Mouse (Mus musculus) stomach, postnatal 0 days (tissue): ENCODE measurements around the gene Lingo1. TPM values are rescaled to one million over a fixed set of nuclear protein-coding genes. Genes with fewer than 3 reads are reported as not detected.

Source experiments
- ATAC-seq: fragments of 200-750 bp; cut with Nextera tagmentation; 2 replicates; pipeline ENCODE4 v1.8.0; 2017; ENCODE audit not compliant: low FRiP score, low TSS enrichment
- DNase-seq: peaks from one replicate; pipeline ENCODE4 v3.0.0-alpha.2; 2016; ENCODE audit warnings: low spot score
- H3K27ac ChIP-seq: fragments of 300-500 bp; sonication (generic); replicated peaks from 2 replicates; pipeline ENCODE4 v1.5.1; 2014; ENCODE audit warnings: mild to moderate bottlenecking, control low read depth
- H3K27me3 ChIP-seq: fragments of 300-500 bp; sonication (generic); 2 replicates; pipeline ENCODE4 v1.6.1; 2014; ENCODE audit warnings: low read length; ENCODE audit not compliant: control insufficient read depth, insufficient read depth
- H3K36me3 ChIP-seq: fragments of 300-500 bp; sonication (generic); 2 replicates; pipeline ENCODE4 v1.6.1; 2014; ENCODE audit warnings: low read length, mixed read lengths; ENCODE audit not compliant: control insufficient read depth, insufficient read depth
- H3K4me1 ChIP-seq: fragments of 300-500 bp; sonication (generic); replicated peaks from 2 replicates; pipeline ENCODE4 v1.6.1; 2014; ENCODE audit warnings: antibody characterized with exemption; ENCODE audit not compliant: control insufficient read depth, insufficient read depth
- H3K4me2 ChIP-seq: fragments of 300-500 bp; sonication (generic); replicated peaks from 2 replicates; pipeline ENCODE4 v1.6.1; 2014; ENCODE audit warnings: low read depth, mild to moderate bottlenecking, control low read depth, moderate library complexity
- H3K4me3 ChIP-seq: fragments of 300-500 bp; sonication (generic); 2 replicates; pipeline ENCODE4 v1.5.1; 2014; ENCODE audit warnings: low read depth, low read length, control low read depth
- H3K9ac ChIP-seq: fragments of 300-500 bp; sonication (generic); 2 replicates; pipeline ENCODE4 v1.6.1; 2014; ENCODE audit warnings: mild to moderate bottlenecking, low read length, control low read depth, mixed read lengths
- H3K9me3 ChIP-seq: fragments of 300-500 bp; sonication (generic); 2 replicates; pipeline ENCODE4 v1.6.1; 2016; ENCODE audit warnings: low read length; ENCODE audit not compliant: control insufficient read depth
- CTCF ChIP-seq: IDR thresholded peaks from 2 replicates; pipeline ENCODE4 v1.5.1; 2016; ENCODE audit warnings: antibody characterized with exemption, low read depth, mild to moderate bottlenecking, moderate library complexity
- EP300 ChIP-seq: optimal IDR thresholded peaks from 2 replicates; pipeline ENCODE3; 2016; ENCODE audit warnings: antibody characterized with exemption
- WGBS: fragments of 180-500 bp; shearing (Covaris S2); extraction: QIAGEN DNeasy Blood & Tissue Kit; methylation state at CpG from one replicate; pipeline ENCODE4 v1.1.7; 2014; 5-methylcytosine and 5-hydroxymethylcytosine counted together
- polyA plus RNA-seq: library from polyadenylated mRNA; unstranded; fragments of >200 nt; fragmentation: Nextera tagmentation; extraction: Ambion mirVana; gene quantifications from 2 replicates; pipeline ENCODE4 v1.2.1, GENCODE M21; 2015

Lingo1 gene
- polyA plus RNA-seq, 1 experiment from 2014 or later: 0.99 TPM

- no peak for ATAC-seq
- no peak overlapping the region for H3K9ac ChIP-seq
- DNase-seq: no peak
- no peaks in the 10 kb centered on the region for H3K4me1 ChIP-seq
- 53% methylated on average over 8 of the region's 8 CpGs for WGBS
- H3K27ac ChIP-seq: no peak overlapping the region
- H3K36me3 ChIP-seq: no peaks in the 10 kb centered on the region
- TF ChIP-seq EP300 (no peak), CTCF (no peak)
- H3K27me3 ChIP-seq: no peaks in the 10 kb centered on the region
- no peaks in the 10 kb centered on the region for H3K9me3 ChIP-seq
- H3K4me2 ChIP-seq: no peak overlapping the region
- no peak overlapping the region for H3K4me3 ChIP-seq
Measured at GRCm38 (mm10) chr9:56582628-56583027, 213.6 kb downstream of the Lingo1 start.

- TF ChIP-seq CTCF: no peak
- TF ChIP-seq EP300: no peak
- H3K9me3 ChIP-seq: no peaks in the 10 kb centered on the region
- H3K4me3 ChIP-seq: no peak overlapping the region
- 50% methylated on average over 3 of the region's 3 CpGs for WGBS
- DNase-seq: no peak
- H3K27me3 ChIP-seq: no peaks in the 10 kb centered on the region
- H3K4me2 ChIP-seq: no peak overlapping the region
- no peaks in the 10 kb centered on the region for H3K36me3 ChIP-seq
- H3K4me1 ChIP-seq: no peaks in the 10 kb centered on the region
- ATAC-seq: no peak
- H3K9ac ChIP-seq: no peak overlapping the region
- no peak overlapping the region for H3K27ac ChIP-seq
Measured at GRCm38 (mm10) chr9:56581700-56582099, 214.6 kb downstream of the Lingo1 start.

- DNase-seq (no peak), ATAC-seq (no peak)
- Histone ChIP-seq H3K4me3 (no peak overlapping the region), H3K4me2 (no peak overlapping the region), H3K27me3 (no peaks in the 10 kb centered on the region), H3K9ac (no peak overlapping the region), H3K27ac (no peak overlapping the region), H3K4me1 (no peaks in the 10 kb centered on the region), H3K9me3 (no peaks in the 10 kb centered on the region), H3K36me3 (no peaks in the 10 kb centered on the region)
- TF ChIP-seq EP300: no peak
- TF ChIP-seq CTCF: no peak
- 64% methylated on average over 8 of the region's 8 CpGs for WGBS
Measured at GRCm38 (mm10) chr9:56581016-56581415, 215.3 kb downstream of the Lingo1 start.

GRCm38 (mm10) chr9:56580101-56580500 is 216.2 kb downstream of the Lingo1 start:
- WGBS: 37% methylated on average over 4 of the region's 4 CpGs
- no peak overlapping the region for H3K4me2 ChIP-seq

GRCm38 (mm10) chr9:56577405-56577804 is 218.9 kb downstream of the Lingo1 start:
- ATAC-seq: no peak

More at GRCm38 (mm10) chr9:56580101-56580500, 216.2 kb downstream of the Lingo1 start:
- no peak overlapping the region for H3K4me3 ChIP-seq
- DNase-seq (no peak), ATAC-seq (no peak)
- H3K36me3 ChIP-seq: no peaks in the 10 kb centered on the region
- TF ChIP-seq EP300: no peak
- no peak for TF ChIP-seq CTCF
- no peaks in the 10 kb centered on the region for H3K27me3 ChIP-seq
- no peaks in the 10 kb centered on the region for H3K9me3 ChIP-seq
- no peak overlapping the region for H3K9ac ChIP-seq
- no peak overlapping the region for H3K27ac ChIP-seq
- H3K4me1 ChIP-seq: no peaks in the 10 kb centered on the region

GRCm38 (mm10) chr9:56572534-56573479 is 223.5 kb downstream of the Lingo1 start:
- Histone ChIP-seq H3K9me3 (no peaks in the 10 kb centered on the region), H3K4me3 (no peak overlapping the region; the same call in 1 of the 2 replicates), H3K36me3 (no peaks in the 10 kb centered on the region), H3K27me3 (no peaks in the 10 kb centered on the region), H3K4me1 (no peaks in the 10 kb centered on the region), H3K4me2 (peak overlapping the region; percentile 29; the same call in 1 of the 2 replicates), H3K27ac (no peak overlapping the region), H3K9ac (no peak overlapping the region)
- 34% methylated on average over 23 of the region's 23 CpGs for WGBS
- ATAC-seq (0 out of 2 replicates have a peak, but pooled peaks have one; percentile 18), DNase-seq (no peak)
- TF ChIP-seq CTCF (no peak), EP300 (no peak)

More at GRCm38 (mm10) chr9:56577405-56577804, 218.9 kb downstream of the Lingo1 start:
- WGBS: 60% methylated on average over 11 of the region's 11 CpGs
- H3K4me1 ChIP-seq: no peaks in the 10 kb centered on the region
- no peaks in the 10 kb centered on the region for H3K36me3 ChIP-seq
- no peak for DNase-seq
- H3K27ac ChIP-seq: no peak overlapping the region
- H3K4me2 ChIP-seq: no peak overlapping the region
- no peak overlapping the region for H3K4me3 ChIP-seq
- TF ChIP-seq CTCF (no peak), EP300 (no peak)
- H3K27me3 ChIP-seq: no peaks in the 10 kb centered on the region
- H3K9me3 ChIP-seq: no peaks in the 10 kb centered on the region
- H3K9ac ChIP-seq: no peak overlapping the region

Other genes with a start within 250 kb of the Lingo1 start
- 0.57 and 0.71 TPM in 2 replicates for gene Odf3l1, start 68.2 kb upstream of the Lingo1 start, polyA plus RNA-seq
- 7.8 and 9.0 TPM in 2 replicates for gene Cspg4, start 68.6 kb upstream of the Lingo1 start, polyA plus RNA-seq
- gene Snx33, start 131.9 kb upstream of the Lingo1 start, polyA plus RNA-seq: 5.5 and 6.4 TPM in 2 replicates
- gene Imp3, start 141.0 kb upstream of the Lingo1 start, polyA plus RNA-seq: 75.3 and 83.8 TPM in 2 replicates
- gene Snupn, start 154.4 kb upstream of the Lingo1 start, polyA plus RNA-seq: 13.8 and 14.0 TPM in 2 replicates
- gene Ptpn9, start 198.5 kb upstream of the Lingo1 start, polyA plus RNA-seq: 11.4 and 13.9 TPM in 2 replicates